Mouse (Mus musculus): ENCODE results near the gene Vapa.

DNA sequence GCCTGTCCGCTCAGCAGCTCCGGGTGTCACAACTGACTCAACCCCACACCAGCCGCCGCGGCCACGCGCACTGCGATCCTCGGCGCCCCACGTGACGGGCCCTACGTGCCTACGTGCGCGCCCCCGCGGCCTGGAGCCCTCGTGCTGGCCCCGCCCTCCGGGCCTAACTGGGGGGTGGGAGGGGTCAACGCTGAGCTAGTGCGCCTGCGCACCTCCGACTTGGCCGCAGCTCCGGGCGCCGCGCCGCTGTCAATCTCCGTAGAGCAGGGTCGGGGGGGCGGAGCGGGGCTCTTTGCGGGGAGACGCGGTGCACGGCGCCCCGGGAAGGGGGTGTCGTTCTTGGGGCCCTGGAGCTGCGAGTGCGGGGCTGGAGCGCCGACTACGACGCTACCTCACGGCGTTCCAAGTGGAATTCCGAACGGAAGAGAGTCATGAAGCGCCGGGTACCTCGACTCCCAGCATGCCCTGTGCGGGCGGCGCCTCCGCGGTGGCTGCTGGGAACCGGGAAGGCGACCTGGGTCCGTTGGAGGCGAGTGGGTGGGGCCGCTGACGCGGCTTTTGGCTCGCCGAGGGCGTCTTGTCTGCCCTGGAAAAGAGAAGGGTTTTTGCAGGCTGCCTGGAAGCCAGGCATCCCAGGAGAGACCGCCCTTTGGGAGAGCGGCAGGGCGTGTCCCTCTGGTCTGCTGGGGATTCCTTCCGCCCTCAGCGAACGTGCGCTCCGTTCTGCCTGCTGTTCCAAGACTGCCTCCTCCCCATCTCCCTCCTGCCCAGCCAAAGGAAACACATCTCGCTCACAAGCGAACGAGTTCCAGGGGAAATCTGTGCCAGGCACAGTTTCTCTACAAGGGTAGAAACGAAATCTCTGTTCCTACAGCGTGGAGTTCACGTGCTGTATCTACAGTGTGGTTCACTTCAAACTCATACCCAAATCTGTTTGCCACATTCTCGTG lies at the start of gene Vapa:
- TF ChIP-seq CTCF (IDR thresholded peaks at IDR 0.05; ENCODE audit: control insufficient read depth, insufficient read depth, insufficient read length) (no peak), MYOD1 (IDR thresholded peaks at IDR 0.05; ENCODE audit: control insufficient read depth, insufficient read length, low read depth) (no peak), MYOG (IDR thresholded peaks at IDR 0.05; ENCODE audit: control insufficient read depth, extremely low read depth, insufficient read length) (no peak), CEBPB (IDR thresholded peaks at IDR 0.05; ENCODE audit: low read depth) (no peak), MAX (IDR thresholded peaks at IDR 0.05) (peak; percentile 76), USF1 (IDR thresholded peaks at IDR 0.05; ENCODE audit: low read depth) (peak; percentile 95), FOSL1 (IDR thresholded peaks at IDR 0.05; ENCODE audit: insufficient read depth, low read length, poor library complexity, severe bottlenecking) (no peak)
